Mouse (Mus musculus): ENCODE measurements around the gene Neo1.

- no peak for TF ChIP-seq EP300 (IDR thresholded peaks at IDR 0.05; ENCODE audit: low read depth)
- no peak for TF ChIP-seq CTCF (IDR thresholded peaks at IDR 0.05; ENCODE audit: low read depth)
Measured at GRCm38 (mm10) chr9:58837174-58837573, 199.1 kb downstream of the Neo1 start.

Data from heart, postnatal 0 days (tissue).